ENCODE assay signal across 8 mouse cellular contexts in the genomic region with DNA sequence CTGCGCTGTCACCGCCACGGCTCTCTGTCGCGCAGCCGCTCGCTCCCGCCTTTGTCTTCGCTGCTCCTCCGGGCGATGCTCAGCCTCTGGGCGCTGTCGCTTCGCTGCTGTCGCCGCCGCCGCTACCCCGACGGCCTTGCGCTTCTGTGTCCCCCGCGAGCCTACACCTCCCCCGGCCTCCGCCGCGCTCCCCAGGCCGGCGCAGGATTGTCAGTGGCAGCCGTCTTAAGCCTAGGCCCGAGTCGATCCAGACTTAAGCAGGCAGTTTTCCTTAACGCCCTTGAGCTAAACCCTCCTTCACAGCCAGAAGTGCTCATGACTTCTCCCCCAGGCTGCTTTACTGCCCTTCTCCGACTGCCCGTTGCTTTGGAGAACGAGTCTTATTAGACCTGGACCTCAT. TPM values are rescaled to one million over a fixed set of nuclear protein-coding genes. Genes with fewer than 3 reads are reported as not detected.
DNase-seq lines count a peak whose midpoint lies in the region; ATAC-seq and TF ChIP-seq lines count a peak whose summit lies in the region.

No protein-coding gene starts in this region.

- peak overlapping the region; percentile 95 for H3K27ac ChIP-seq in heart, embryonic 11.5 days (ENCODE audit: low read depth, low read length)
- peak overlapping the region; percentile 100 for H3K27ac ChIP-seq in hindbrain, embryonic 13.5 days
- peak overlapping the region; percentile 100 for H3K27ac ChIP-seq in lung, postnatal 0 days (ENCODE audit: low read length)

- H3K27me3 ChIP-seq in heart, embryonic 11.5 days (ENCODE audit: control insufficient read depth, insufficient read depth, low read length), result no peaks in the 10 kb centered on the region
- H3K27me3 ChIP-seq in C2C12 (ENCODE audit: control insufficient read depth, insufficient read depth, insufficient read length), result no peaks in the 10 kb centered on the region
- H3K27me3 ChIP-seq in hindbrain, embryonic 13.5 days, result no peaks in the 10 kb centered on the region
- H3K27me3 ChIP-seq in lung, postnatal 0 days (replicated peaks; ENCODE audit: insufficient read depth, low read length), result no peaks in the 10 kb centered on the region

- no peak for DNase-seq in heart, postnatal 25 days (ENCODE audit: low spot score)
- DNase-seq in c-Kit-positive CD71-positive TER-119-positive erythroid progenitor cells, embryonic 14.5 days (ENCODE audit: low spot score), result peak; percentile 44
- DNase-seq in lung, postnatal 0 days (ENCODE audit: low spot score), result no peak
- no peak for DNase-seq in ovary, adult 18-20 months (ENCODE audit: low spot score)
- DNase-seq in ovary, postnatal 14 days (ENCODE audit: low spot score), result no peak

- H3K4me3 ChIP-seq in heart, embryonic 11.5 days (ENCODE audit: low read depth, low read length), result peak overlapping the region; percentile 99
- peak overlapping the region; percentile 78 for H3K4me3 ChIP-seq in C2C12 (ENCODE audit: insufficient read depth, poor library complexity, severe bottlenecking)
- peak overlapping the region; percentile 100 for H3K4me3 ChIP-seq in hindbrain, embryonic 13.5 days
- H3K4me3 ChIP-seq in lung, postnatal 0 days (ENCODE audit: low read depth, low read length), result peak overlapping the region; percentile 96

- H3K79me2 ChIP-seq in C2C12 (ENCODE audit: control insufficient read depth, insufficient read depth), result peaks cover 60% of the 10 kb centered on the region

- H3K36me3 ChIP-seq in heart, embryonic 11.5 days (ENCODE audit: control insufficient read depth, insufficient read depth, low read length), result peaks cover 4% of the 10 kb centered on the region
- H3K36me3 ChIP-seq in C2C12 (ENCODE audit: control insufficient read depth, insufficient read depth), result peaks cover 38% of the 10 kb centered on the region
- peaks cover 9% of the 10 kb centered on the region for H3K36me3 ChIP-seq in hindbrain, embryonic 13.5 days
- H3K36me3 ChIP-seq in lung, postnatal 0 days (ENCODE audit: insufficient read depth, low read length), result peaks cover 4% of the 10 kb centered on the region; the same call in 1 of the 2 replicates

- peak overlapping the region; percentile 99 for H3K9ac ChIP-seq in heart, embryonic 11.5 days (ENCODE audit: low read depth, low read length)
- H3K9ac ChIP-seq in hindbrain, embryonic 13.5 days, result peak overlapping the region; percentile 99
- H3K9ac ChIP-seq in lung, postnatal 0 days (replicated peaks; ENCODE audit: low read depth), result peak overlapping the region; percentile 85

- TF ChIP-seq CTCF in C2C12 (IDR thresholded peaks at IDR 0.05; ENCODE audit: control insufficient read depth, insufficient read depth, insufficient read length), result no peak
- no peak for TF ChIP-seq CTCF in lung, postnatal 0 days (IDR thresholded peaks at IDR 0.05)

- no peak for TF ChIP-seq EP300 in lung, postnatal 0 days (IDR thresholded peaks at IDR 0.05)

- H3K4me2 ChIP-seq in heart, embryonic 11.5 days, result peak overlapping the region; percentile 87
- H3K4me2 ChIP-seq in hindbrain, embryonic 13.5 days, result peak overlapping the region; percentile 94
- H3K4me2 ChIP-seq in lung, postnatal 0 days (replicated peaks; ENCODE audit: low read depth, low read length), result peak overlapping the region; percentile 81

- H3K79me3 ChIP-seq in C2C12 (ENCODE audit: low read depth), result peaks cover 50% of the 10 kb centered on the region

- H3K4me1 ChIP-seq in heart, embryonic 11.5 days (ENCODE audit: control insufficient read depth, insufficient read depth, low read length), result peaks cover 29% of the 10 kb centered on the region
- peaks cover 46% of the 10 kb centered on the region for H3K4me1 ChIP-seq in hindbrain, embryonic 13.5 days (replicated peaks)
- peaks cover 12% of the 10 kb centered on the region; the same call in 1 of the 2 replicates for H3K4me1 ChIP-seq in lung, postnatal 0 days (ENCODE audit: insufficient read depth, low read depth, low read length)

- no peaks in the 10 kb centered on the region for H3K9me3 ChIP-seq in heart, embryonic 11.5 days (replicated peaks; ENCODE audit: control insufficient read depth, low read length)
- no peaks in the 10 kb centered on the region for H3K9me3 ChIP-seq in hindbrain, embryonic 13.5 days
- H3K9me3 ChIP-seq in lung, postnatal 0 days (ENCODE audit: low read length), result no peaks in the 10 kb centered on the region

- H3ac ChIP-seq in C2C12 (ENCODE audit: control insufficient read depth, insufficient read length, low read depth), result peak overlapping the region; percentile 77

- no peak for ATAC-seq in heart, embryonic 11.5 days (replicated peaks; ENCODE audit: insufficient number of reproducible peaks, low FRiP score, low TSS enrichment)
- ATAC-seq in hindbrain, embryonic 13.5 days (ENCODE audit: low FRiP score), result no peak; the same call in 1 of the 2 replicates
- ATAC-seq in lung, postnatal 0 days, result peak; percentile 7

- WGBS in heart, embryonic 11.5 days (ENCODE audit: insufficient replicate concordance), result under 1% methylated on average over 36 of the region's 36 CpGs
- under 1% methylated on average over 34 of the region's 36 CpGs for WGBS in hindbrain, embryonic 13.5 days
- under 1% methylated on average over 29 of the region's 36 CpGs for WGBS in lung, postnatal 0 days

- intact Hi-C loops in heart, postnatal 25 days (cut with DNase I), result no loop called here

TF ChIP-seq in C2C12, 6 proteins besides CTCF, POLR2A, EP300 and RAD21:
- TF ChIP-seq USF1 (IDR thresholded peaks at IDR 0.05; ENCODE audit: low read depth) (no peak), CEBPB (IDR thresholded peaks at IDR 0.05; ENCODE audit: low read depth) (no peak), MYOG (IDR thresholded peaks at IDR 0.05; ENCODE audit: control insufficient read depth, extremely low read depth, insufficient read length) (no peak), FOSL1 (IDR thresholded peaks at IDR 0.05; ENCODE audit: insufficient read depth, low read length, poor library complexity, severe bottlenecking) (no peak), MAX (IDR thresholded peaks at IDR 0.05) (no peak), MYOD1 (IDR thresholded peaks at IDR 0.05; ENCODE audit: control insufficient read depth, insufficient read length, low read depth) (no peak)

RNA-seq across cellular contexts. Expression of a gene that starts 1.3 kb away (rescaled TPM):
- 105 and 107 TPM in 2 replicates for polyA plus RNA-seq in heart, embryonic 11.5 days (2014; fragmentation: Nextera tagmentation; extraction: Ambion mirVana)
- total RNA-seq in heart, postnatal 25 days (2021), result 10 to 100 TPM; 80.9 to 81.8 TPM
- 54.3 TPM for polyA plus RNA-seq in C2C12 (2012; fragmentation: generic; extraction: Trizol)
- polyA plus RNA-seq in hindbrain, embryonic 13.5 days (2015; fragmentation: Nextera tagmentation; extraction: Ambion mirVana), result 220 and 233 TPM in 2 replicates
- 129 and 135 TPM in 2 replicates for polyA plus RNA-seq in lung, postnatal 0 days (2015; fragmentation: Nextera tagmentation; extraction: Ambion mirVana)

RNA-seq across cellular contexts. Expression of a gene that starts 32.8 kb away (rescaled TPM):
- polyA plus RNA-seq in heart, embryonic 11.5 days (2014; fragmentation: Nextera tagmentation; extraction: Ambion mirVana), result 0.24 and 0.31 TPM in 2 replicates
- total RNA-seq in heart, postnatal 25 days (2021), result under 1 TPM in 1 of 2 experiments, not detected in 1; 0.25 TPM
- 0.15 TPM for polyA plus RNA-seq in C2C12 (2012; fragmentation: generic; extraction: Trizol)
- polyA plus RNA-seq in hindbrain, embryonic 13.5 days (2015; fragmentation: Nextera tagmentation; extraction: Ambion mirVana), result 11.1 and 12.3 TPM in 2 replicates
- polyA plus RNA-seq in lung, postnatal 0 days (2015; fragmentation: Nextera tagmentation; extraction: Ambion mirVana), result 0.14 and 0.18 TPM in 2 replicates

RNA-seq across cellular contexts. Expression of a gene that starts 32.8 kb away (rescaled TPM):
- polyA plus RNA-seq in heart, embryonic 11.5 days (2014; fragmentation: Nextera tagmentation; extraction: Ambion mirVana), result 0.44 and 0.61 TPM in 2 replicates
- total RNA-seq in heart, postnatal 25 days (2021), result under 1 TPM; 0.13 to 0.22 TPM
- 0.02 TPM for polyA plus RNA-seq in C2C12 (2012; fragmentation: generic; extraction: Trizol)
- polyA plus RNA-seq in hindbrain, embryonic 13.5 days (2015; fragmentation: Nextera tagmentation; extraction: Ambion mirVana), result 2.5 and 2.6 TPM in 2 replicates
- polyA plus RNA-seq in lung, postnatal 0 days (2015; fragmentation: Nextera tagmentation; extraction: Ambion mirVana), result 0.37 and 1.1 TPM in 2 replicates
